Mouse (Mus musculus) embryonic facial prominence, embryonic 11.5 days (tissue): Measurements from ENCODE around the gene Fgd1. TPM values are rescaled to one million over a fixed set of nuclear protein-coding genes. Genes with fewer than 3 reads are reported as not detected.
A peak's percentile ranks its signal among the peaks of the same experiment; 100 is the strongest.

Experiments
- ATAC-seq: fragments of 200-750 bp; cut with Nextera tagmentation; replicated peaks from 2 replicates; pipeline ENCODE4 v1.8.0; 2017; ENCODE audit warnings: low read depth; ENCODE audit not compliant: insufficient number of reproducible peaks, low FRiP score, low TSS enrichment
- DNase-seq: peaks from one replicate; pipeline ENCODE4 v3.0.0-alpha.2; 2015; ENCODE audit warnings: low spot score
- H3K27ac ChIP-seq: fragments of 300-500 bp; sonication (generic); replicated peaks from 2 replicates; pipeline ENCODE4 v1.5.1; 2014; ENCODE audit warnings: mild to moderate bottlenecking, low read depth, low read length, control low read depth
- H3K27me3 ChIP-seq: fragments of 300-500 bp; sonication (generic); 2 replicates; pipeline ENCODE4 v1.6.1; 2014; ENCODE audit warnings: mild to moderate bottlenecking, low read length, moderate library complexity, mixed read lengths; ENCODE audit not compliant: control insufficient read depth, insufficient read depth
- H3K36me3 ChIP-seq: fragments of 300-500 bp; sonication (generic); replicated peaks from 2 replicates; pipeline ENCODE4 v1.6.1; 2014; ENCODE audit warnings: low read depth, mild to moderate bottlenecking, low read length, moderate library complexity, mixed read lengths; ENCODE audit not compliant: control insufficient read depth, insufficient read depth
- H3K4me1 ChIP-seq: fragments of 300-500 bp; sonication (generic); 2 replicates; pipeline ENCODE4 v1.6.1; 2014; ENCODE audit warnings: low read length, mixed read lengths; ENCODE audit not compliant: control insufficient read depth, insufficient read depth
- H3K4me2 ChIP-seq: fragments of 300-500 bp; sonication (generic); 2 replicates; pipeline ENCODE4 v1.6.1; 2014; ENCODE audit warnings: low read depth, mild to moderate bottlenecking, control low read depth, low read length, moderate library complexity
- H3K4me3 ChIP-seq: fragments of 300-500 bp; sonication (generic); 2 replicates; pipeline ENCODE4 v1.5.1; 2014; ENCODE audit warnings: low read depth, low read length, control low read depth
- H3K9ac ChIP-seq: fragments of 300-500 bp; sonication (generic); replicated peaks from 2 replicates; pipeline ENCODE4 v1.6.1; 2014; ENCODE audit warnings: mild to moderate bottlenecking, control low read depth, low read length
- H3K9me3 ChIP-seq: fragments of 300-500 bp; sonication (generic); replicated peaks from 2 replicates; pipeline ENCODE4 v1.6.1; 2016; ENCODE audit warnings: mild to moderate bottlenecking, low read length, inconsistent platforms, mixed read lengths; ENCODE audit not compliant: control insufficient read depth
- WGBS: fragments of 180-500 bp; shearing (Covaris S2); extraction: QIAGEN DNeasy Blood & Tissue Kit; methylation state at CpG from one replicate; pipeline ENCODE4 v1.1.7; 2014; 5-methylcytosine and 5-hydroxymethylcytosine counted together
- polyA plus RNA-seq: library from polyadenylated mRNA; unstranded; fragments of >200 nt; fragmentation: Nextera tagmentation; extraction: Ambion mirVana; gene quantifications from 2 replicates; pipeline ENCODE4 v1.2.1, GENCODE M21; 2014

Fgd1 gene
- polyA plus RNA-seq, 1 experiment from 2014 or later, result 10.4 TPM

DNA sequence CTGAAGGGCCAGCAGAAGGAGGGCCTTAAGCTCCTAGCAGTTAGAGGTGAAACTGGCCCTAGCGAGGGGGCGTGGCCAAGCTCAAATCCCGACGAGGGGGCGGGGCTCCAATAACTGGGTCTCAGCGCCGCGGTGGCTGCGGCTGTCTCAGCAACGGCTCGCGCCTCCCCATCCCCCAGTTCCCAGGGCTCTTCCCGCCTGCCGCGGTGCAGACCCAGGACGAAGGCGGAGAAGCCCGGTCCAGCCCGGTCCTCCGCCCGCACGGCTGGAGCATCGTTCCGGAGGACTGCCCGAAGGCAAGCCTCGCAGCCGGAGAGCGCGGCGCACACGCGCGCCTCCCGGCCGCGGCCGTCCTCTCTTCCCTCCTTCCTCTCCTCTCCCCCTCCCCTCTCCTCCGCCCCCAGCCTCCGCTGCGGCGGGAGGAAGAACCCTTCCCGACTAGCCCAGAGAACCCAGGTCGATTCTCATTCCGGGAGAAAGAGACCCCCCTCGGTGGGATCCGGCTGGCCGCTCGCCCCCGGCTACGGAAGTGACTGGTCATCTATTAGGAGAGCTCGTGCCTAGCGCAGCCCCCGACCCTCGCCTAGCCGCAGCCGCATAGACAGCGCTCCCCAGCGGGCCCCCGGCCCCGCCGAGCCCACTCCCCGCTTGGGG lies 954 bp downstream of the Fgd1 start:
- ATAC-seq, result peak; percentile 86
- WGBS, result 25% methylated on average over 39 of the region's 62 CpGs

GRCm38 (mm10) chrX:151047431-151048058 lies 1.6 kb downstream of the Fgd1 start:
- 22% methylated on average over 17 of the region's 56 CpGs for WGBS
- peak overlapping the region; percentile 84 for H3K27ac ChIP-seq
- no peaks in the 10 kb centered on the region for H3K4me1 ChIP-seq
- DNase-seq, result peak; percentile 23
- peak; percentile 64 for ATAC-seq
- peak overlapping the region; percentile 78 for H3K9ac ChIP-seq
- peak overlapping the region; percentile 62 for H3K4me2 ChIP-seq
- H3K27me3 ChIP-seq, result no peaks in the 10 kb centered on the region
- H3K4me3 ChIP-seq, result peak overlapping the region; percentile 61
- H3K9me3 ChIP-seq, result no peaks in the 10 kb centered on the region
- no peaks in the 10 kb centered on the region for H3K36me3 ChIP-seq

More for the DNA sequence above, 954 bp downstream of the Fgd1 start:
- Histone ChIP-seq H3K36me3 (no peaks in the 10 kb centered on the region), H3K9ac (peak overlapping the region; percentile 78), H3K9me3 (no peaks in the 10 kb centered on the region), H3K27me3 (no peaks in the 10 kb centered on the region), H3K4me3 (peak overlapping the region; percentile 61), H3K27ac (peak overlapping the region; percentile 84), H3K4me1 (no peaks in the 10 kb centered on the region), H3K4me2 (peak overlapping the region; percentile 62)
- peak; percentile 89 for DNase-seq

GRCm38 (mm10) chrX:151049661-151050215 lies 3.8 kb downstream of the Fgd1 start:
- Histone ChIP-seq H3K9ac (no peak overlapping the region), H3K4me1 (no peaks in the 10 kb centered on the region), H3K27ac (no peak overlapping the region), H3K27me3 (no peaks in the 10 kb centered on the region), H3K4me3 (no peak overlapping the region), H3K36me3 (no peaks in the 10 kb centered on the region), H3K4me2 (peak overlapping the region; percentile 62; the same call in 1 of the 2 replicates), H3K9me3 (no peaks in the 10 kb centered on the region)
- WGBS, result 50% methylated on average over 8 of the region's 8 CpGs
- DNase-seq, result no peak
- no peak for ATAC-seq

DNA sequence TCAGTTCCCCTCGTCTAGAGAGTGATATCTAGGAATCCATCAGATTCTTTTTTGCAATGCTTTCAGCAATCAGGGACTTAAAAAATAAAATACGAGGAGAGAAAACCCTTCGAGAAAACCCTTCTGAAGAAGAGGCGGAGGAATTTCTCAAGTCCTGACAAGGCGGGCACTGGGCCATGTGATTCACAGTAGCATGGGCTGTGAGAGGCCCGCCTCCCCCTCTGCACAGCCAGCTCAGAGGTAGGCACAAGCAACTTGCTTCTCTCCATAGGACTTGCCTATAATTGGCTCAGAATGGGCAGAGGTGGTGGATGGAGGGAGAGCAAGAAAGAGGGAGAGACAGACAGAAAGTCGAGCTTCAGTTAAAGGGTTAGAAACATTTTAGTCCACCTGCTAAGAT lies 4.4 kb downstream of the Fgd1 start:
- Histone ChIP-seq H3K36me3 (no peaks in the 10 kb centered on the region), H3K4me2 (no peak overlapping the region), H3K27ac (no peak overlapping the region), H3K27me3 (no peaks in the 10 kb centered on the region), H3K9me3 (no peaks in the 10 kb centered on the region), H3K9ac (no peak overlapping the region), H3K4me1 (no peaks in the 10 kb centered on the region), H3K4me3 (no peak overlapping the region)
- ATAC-seq (no peak), DNase-seq (no peak)
- WGBS, result 78% methylated on average over 7 of the region's 7 CpGs

DNA sequence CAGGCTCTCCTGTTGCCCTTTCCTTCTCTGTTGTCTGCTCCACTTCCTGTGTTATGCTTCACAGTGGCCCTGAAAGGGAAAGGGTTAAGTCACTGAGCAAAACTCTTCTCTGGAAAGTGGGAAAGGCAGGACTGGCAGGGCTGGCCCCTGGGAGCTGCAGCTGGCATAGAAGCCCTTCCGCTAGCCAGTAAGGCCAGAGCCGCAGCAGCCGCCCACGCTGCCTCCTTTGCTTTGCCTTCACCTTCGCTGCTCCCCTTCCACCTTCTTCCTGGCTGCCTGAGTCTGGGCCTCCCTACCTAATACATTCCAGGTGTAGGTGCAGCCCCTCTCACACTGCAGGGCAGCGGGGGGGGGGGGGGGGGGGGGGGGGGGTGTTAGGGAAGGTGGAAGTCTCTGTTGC lies 8.5 kb downstream of the Fgd1 start:
- peak; percentile 31 for DNase-seq
- H3K27me3 ChIP-seq, result no peaks in the 10 kb centered on the region
- H3K4me3 ChIP-seq, result no peak overlapping the region
- no peaks in the 10 kb centered on the region for H3K36me3 ChIP-seq
- no peaks in the 10 kb centered on the region for H3K4me1 ChIP-seq
- 33% methylated on average over 1 of the region's 6 CpGs for WGBS
- H3K9ac ChIP-seq, result no peak overlapping the region
- no peak overlapping the region for H3K27ac ChIP-seq
- ATAC-seq, result 0 out of 2 replicates have a peak, but pooled peaks have one; percentile 50
- no peak overlapping the region; the same call in 1 of the 2 replicates for H3K4me2 ChIP-seq
- no peaks in the 10 kb centered on the region for H3K9me3 ChIP-seq

DNA sequence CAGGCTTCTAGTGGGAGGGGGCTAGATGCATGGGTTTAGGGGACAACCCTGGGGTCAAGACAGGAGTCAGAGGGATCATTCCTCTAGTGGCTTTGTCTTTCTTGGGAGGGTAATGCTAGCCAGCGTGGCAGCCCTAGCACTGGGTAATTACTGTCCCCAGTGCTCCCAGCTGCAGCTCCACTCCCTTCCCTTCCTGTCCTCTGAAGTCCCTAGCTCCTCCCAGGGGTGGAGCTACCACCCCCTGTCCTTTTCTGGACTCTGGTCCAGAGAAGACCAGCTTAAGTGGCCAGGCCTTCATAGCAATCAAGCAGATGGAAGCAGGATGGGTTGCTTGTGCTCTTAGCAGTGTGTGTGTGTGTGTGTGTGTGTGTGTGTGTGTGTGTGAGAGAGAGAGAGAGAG lies 9.6 kb downstream of the Fgd1 start:
- Histone ChIP-seq H3K27me3 (no peaks in the 10 kb centered on the region), H3K4me1 (no peaks in the 10 kb centered on the region), H3K36me3 (no peaks in the 10 kb centered on the region), H3K4me3 (no peak overlapping the region), H3K27ac (no peak overlapping the region), H3K9me3 (no peaks in the 10 kb centered on the region), H3K4me2 (no peak overlapping the region), H3K9ac (no peak overlapping the region)
- ATAC-seq, result 0 out of 2 replicates have a peak, but pooled peaks have one; percentile 52
- 20% methylated on average over 1 of the region's 1 CpGs for WGBS
- peak; percentile 8 for DNase-seq

- DNase-seq, result no peak
- WGBS, result 95% methylated on average over 1 of the region's 1 CpGs
- no peak overlapping the region for H3K27ac ChIP-seq
These were observed 13.4 kb downstream of the Fgd1 start for GRCm38 (mm10) chrX:151059346-151059745.

More at GRCm38 (mm10) chrX:151059346-151059745, 13.4 kb downstream of the Fgd1 start:
- Histone ChIP-seq H3K9ac (no peak overlapping the region), H3K36me3 (no peaks in the 10 kb centered on the region), H3K4me3 (no peak overlapping the region), H3K27me3 (no peaks in the 10 kb centered on the region), H3K4me1 (no peaks in the 10 kb centered on the region), H3K9me3 (no peaks in the 10 kb centered on the region), H3K4me2 (no peak overlapping the region)
- no peak for ATAC-seq
